Mouse (Mus musculus): ENCODE data around the gene Alppl2. TPM values are rescaled to one million over a fixed set of nuclear protein-coding genes. Genes with fewer than 3 reads are reported as not detected.

The Alppl2 gene
- not detected for total RNA-seq (2021)
- long read RNA-seq, experiment 1 = 0 reads
- long read RNA-seq, experiment 2 = 0 reads

- intact Hi-C loops (cut with DNase I) = no loop called here
- DNase-seq = no peak
Observed at GRCm38 (mm10) chr1:87089828-87090227, at the start of gene Alppl2. Gene Alppl2, minus strand, starts transcription at chr1:87089928.

GRCm38 (mm10) chr1:87131803-87132202 is 42.1 kb upstream of the Alppl2 start:
- no peak for DNase-seq
- intact Hi-C loops (cut with DNase I) = no loop called here

DNA sequence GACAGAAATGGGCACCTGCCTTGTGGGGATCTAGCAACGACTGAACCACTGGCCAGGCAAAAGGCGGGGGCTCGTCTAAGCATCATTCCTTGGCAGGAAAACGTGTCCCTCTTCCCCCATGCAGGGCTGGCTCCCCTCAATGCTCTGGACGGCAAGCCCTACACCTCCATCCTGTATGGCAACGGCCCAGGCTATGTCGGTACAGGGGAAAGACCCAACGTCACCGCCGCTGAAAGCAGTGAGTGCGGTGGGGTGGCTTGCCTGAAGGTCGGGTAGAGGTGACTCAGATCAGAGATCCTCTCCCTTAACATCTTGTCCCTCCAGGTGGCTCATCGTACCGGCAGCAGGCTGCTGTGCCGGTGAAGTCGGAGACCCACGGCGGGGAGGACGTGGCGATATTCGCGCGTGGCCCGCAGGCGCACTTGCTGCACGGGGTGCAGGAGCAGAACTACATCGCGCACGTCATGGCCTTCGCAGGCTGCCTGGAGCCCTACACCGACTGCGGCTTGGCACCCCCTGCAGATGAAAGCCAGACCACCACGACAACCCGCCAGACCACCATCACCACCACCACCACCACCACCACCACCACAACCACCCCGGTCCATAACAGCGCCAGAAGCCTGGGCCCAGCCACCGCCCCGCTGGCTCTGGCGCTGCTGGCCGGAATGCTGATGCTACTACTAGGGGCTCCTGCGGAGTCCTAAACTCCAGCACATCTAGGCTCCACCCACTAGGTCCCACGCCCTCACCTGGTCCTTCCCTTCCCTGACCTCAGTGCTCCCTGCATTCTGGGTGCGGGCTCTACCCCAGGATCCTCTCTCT is 37.7 kb upstream of the Alppl2 start:
- intact Hi-C loops (cut with DNase I) = no loop called here
- DNase-seq = no peak

DNA sequence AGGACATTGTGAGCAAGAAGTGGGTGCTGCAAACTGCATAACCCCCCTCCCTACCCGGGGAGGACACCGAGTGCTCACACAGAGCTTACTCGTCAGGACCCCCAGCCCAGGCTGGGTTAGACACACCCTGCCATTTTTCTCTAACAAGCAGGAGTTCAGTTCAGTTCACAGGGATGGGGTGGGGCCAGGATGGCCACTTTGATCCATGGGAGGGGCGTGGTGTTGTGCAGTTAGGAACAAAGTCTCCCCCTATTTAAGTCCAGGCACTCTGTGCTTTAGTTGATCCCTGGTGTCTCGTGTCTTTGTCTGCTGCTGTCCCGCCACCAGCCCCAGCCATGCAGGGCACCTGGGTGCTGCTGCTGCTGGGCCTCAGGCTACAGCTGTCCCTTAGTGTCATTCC is 34.9 kb upstream of the Alppl2 start, which contains the start of gene Akp3:
Gene Akp3 (plus strand): TSS at position 301 of the 400 bp plus-strand sequence.
- intact Hi-C loops (cut with DNase I) = no loop called here
- DNase-seq = no peak

GRCm38 (mm10) chr1:87114784-87115183 is 25.1 kb upstream of the Alppl2 start:
- intact Hi-C loops (cut with DNase I) = no loop called here

GRCm38 (mm10) chr1:87111719-87112354 is 22.1 kb upstream of the Alppl2 start:
- intact Hi-C loops (cut with DNase I) = no loop called here
- peak; percentile 18 to 44 for DNase-seq

More at GRCm38 (mm10) chr1:87114784-87115183, 25.1 kb upstream of the Alppl2 start:
- no peak for DNase-seq

GRCm38 (mm10) chr1:87108564-87108963 is 18.8 kb upstream of the Alppl2 start:
- DNase-seq = no peak
- intact Hi-C loops (cut with DNase I) = no loop called here

- DNase-seq = no peak
- intact Hi-C loops (cut with DNase I) = no loop called here
Observed at GRCm38 (mm10) chr1:87106536-87106935, 16.8 kb upstream of the Alppl2 start.

GRCm38 (mm10) chr1:87103936-87104335 is 14.2 kb upstream of the Alppl2 start:
- no peak for DNase-seq
- intact Hi-C loops (cut with DNase I) = no loop called here

GRCm38 (mm10) chr1:87102114-87102513 is 12.4 kb upstream of the Alppl2 start:
- DNase-seq = no peak
- intact Hi-C loops (cut with DNase I) = no loop called here

DNA sequence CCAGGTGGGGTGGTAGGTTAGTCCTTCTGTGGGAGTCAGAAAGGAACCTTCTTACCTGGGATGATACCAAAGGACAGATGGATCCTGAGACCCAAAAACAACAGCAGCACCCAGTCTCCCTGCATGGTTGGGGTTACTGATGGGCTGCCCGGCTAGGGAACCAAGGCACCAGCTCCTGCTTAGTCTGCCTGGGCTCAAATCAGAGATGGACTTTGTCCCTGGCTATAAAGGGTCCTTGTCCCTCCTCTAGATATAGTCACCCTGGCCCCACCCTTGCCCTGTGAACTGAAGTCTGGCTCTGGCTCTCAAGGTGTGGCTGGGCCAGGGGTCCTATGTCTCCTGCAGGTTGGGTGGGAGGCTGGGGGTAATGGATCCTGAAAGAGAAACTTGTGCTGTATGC is 11.7 kb upstream of the Alppl2 start, which contains the start of gene Alpi:
Gene Alpi (minus strand): TSS at position 196 of the 400 bp plus-strand sequence.
- DNase-seq = no peak
- intact Hi-C loops (cut with DNase I) = no loop called here

DNA sequence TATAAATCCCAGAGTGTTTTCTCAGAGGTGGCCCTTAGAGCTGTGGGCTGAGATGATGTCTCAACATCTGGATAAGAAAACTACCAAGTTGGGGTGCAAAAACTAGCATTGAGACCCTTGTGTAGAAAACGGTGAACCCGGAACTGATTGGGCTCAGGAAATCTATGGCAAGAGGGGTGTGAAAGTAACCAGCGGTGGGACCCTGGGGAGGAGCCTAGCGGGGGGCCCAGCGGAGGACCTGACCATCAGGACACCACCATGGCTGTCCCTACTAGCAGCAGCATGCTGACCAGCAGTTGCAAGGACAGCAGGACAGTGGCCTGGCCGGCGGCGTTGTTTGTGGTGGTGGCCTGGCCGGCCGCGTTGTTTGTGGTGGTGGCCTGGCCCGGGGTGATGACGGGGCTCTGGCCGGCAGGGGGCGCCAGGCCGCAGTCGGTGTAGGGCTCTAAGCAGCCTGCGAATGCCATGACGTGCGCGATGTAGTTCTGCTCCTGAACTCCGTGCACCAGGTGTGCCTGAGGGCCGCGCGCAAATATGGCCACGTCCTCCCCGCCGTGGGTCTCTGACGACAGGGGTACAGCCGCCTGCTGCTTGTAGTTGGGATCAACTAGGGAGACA is 8.7 kb upstream of the Alppl2 start:
- peak; percentile 72 to 78 for DNase-seq
- intact Hi-C loops (cut with DNase I) = loop anchor here (1.0 kb wide), 1 partner anchor 89 kb away; no protein-coding TSS in a partner anchor

- no peak for DNase-seq
- intact Hi-C loops (cut with DNase I) = no loop called here
Observed at GRCm38 (mm10) chr1:87095642-87096041, 5.9 kb upstream of the Alppl2 start.

DNA sequence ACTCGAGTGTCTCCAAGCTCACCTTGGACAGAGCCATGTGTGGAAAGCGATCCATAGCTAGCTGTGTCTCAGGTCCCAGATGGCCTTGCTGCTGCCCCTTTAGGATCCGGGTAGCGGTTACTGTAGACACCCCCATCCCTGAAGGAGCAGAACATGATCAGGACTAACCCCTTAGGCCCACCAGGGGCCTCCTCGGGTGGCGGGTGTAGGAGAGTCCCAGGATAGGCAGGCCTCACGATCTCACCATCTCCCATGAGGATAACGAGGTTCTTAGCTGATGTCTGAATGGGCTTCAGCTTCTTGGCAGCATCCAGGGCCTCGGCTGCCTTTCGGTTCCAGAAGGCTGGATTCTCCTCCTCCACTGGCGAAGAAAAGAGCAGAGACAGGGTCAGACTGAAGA is 477 bp downstream of the Alppl2 start:
- DNase-seq = no peak
- intact Hi-C loops (cut with DNase I) = no loop called here

DNA sequence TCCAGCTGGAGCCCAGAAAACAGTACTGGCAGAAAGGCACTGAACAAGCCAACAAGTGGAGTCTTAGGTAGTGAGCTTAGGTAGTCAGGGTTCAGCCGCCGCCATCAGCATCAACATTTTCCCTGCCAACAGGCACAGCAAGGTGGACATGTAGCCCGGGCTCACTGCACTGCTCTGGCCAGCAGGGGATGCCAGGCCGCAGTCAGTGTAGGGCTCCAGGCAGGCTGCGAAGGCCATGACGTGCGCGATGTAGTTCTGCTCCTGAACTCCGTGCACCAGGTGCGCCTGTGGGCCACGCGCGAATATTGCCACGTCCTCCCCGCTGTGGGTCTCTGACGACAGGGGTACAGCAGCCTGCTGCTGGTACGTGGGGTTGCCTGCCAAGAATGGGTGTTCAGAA is 2.8 kb downstream of the Alppl2 start:
- intact Hi-C loops (cut with DNase I) = no loop called here
- no peak for DNase-seq

GRCm38 (mm10) chr1:87086196-87086595 is 3.5 kb downstream of the Alppl2 start:
- DNase-seq = no peak
- intact Hi-C loops (cut with DNase I) = no loop called here

GRCm38 (mm10) chr1:87073776-87074175 is 16.0 kb downstream of the Alppl2 start:
- DNase-seq = no peak
- intact Hi-C loops (cut with DNase I) = no loop called here

DNA sequence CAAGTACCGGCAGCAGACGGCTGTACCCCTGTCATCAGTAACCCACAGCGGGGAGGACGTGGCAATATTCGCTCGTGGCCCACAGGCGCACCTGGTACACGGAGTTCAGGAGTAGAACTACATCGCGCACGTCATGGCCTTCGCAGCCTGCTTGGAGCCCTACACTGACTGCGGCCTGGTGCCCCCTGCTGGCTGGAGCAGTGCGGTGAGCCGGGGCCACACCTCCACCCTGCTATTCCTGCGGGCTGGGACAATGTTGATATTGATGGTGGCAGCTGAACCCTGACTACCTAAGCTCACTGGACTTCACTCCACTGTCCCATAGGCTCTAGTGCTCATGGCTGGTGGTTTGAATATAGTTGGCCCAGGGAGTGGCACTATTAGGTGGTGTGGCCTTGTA is 19.0 kb downstream of the Alppl2 start:
- peak; percentile 15 to 24 for DNase-seq
- intact Hi-C loops (cut with DNase I) = no loop called here

DNA sequence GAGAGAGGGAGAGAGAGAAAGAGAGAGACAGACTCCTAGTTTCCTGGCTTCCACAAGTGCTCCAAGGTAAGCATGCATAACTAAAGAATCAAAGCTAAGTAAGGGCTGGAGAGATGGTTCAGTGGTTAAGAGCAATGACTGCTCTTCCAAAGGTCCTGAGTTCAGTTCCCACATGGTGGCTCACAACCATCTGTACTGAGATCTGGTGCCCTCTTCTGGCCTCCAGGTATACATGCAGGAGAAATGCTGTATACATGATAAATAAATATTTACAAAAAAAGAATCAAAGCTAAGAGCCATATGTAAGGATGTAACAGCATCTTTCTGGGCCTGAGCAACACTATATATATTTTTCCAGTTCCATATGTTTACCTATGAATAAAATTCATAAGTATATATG is 28.8 kb downstream of the Alppl2 start:
- intact Hi-C loops (cut with DNase I) = no loop called here
- DNase-seq = no peak

- DNase-seq = no peak
Observed at GRCm38 (mm10) chr1:87059042-87059665, 30.6 kb downstream of the Alppl2 start.

GRCm38 (mm10) chr1:87057075-87057474 is 32.7 kb downstream of the Alppl2 start:
- no peak for DNase-seq
- intact Hi-C loops (cut with DNase I) = no loop called here

More at GRCm38 (mm10) chr1:87059042-87059665, 30.6 kb downstream of the Alppl2 start:
- intact Hi-C loops (cut with DNase I) = no loop called here
